Mouse (Mus musculus) layer of hippocampus, postnatal 36 days (tissue): ENCODE measurements around the gene Clec16a. TPM values are rescaled to one million over a fixed set of nuclear protein-coding genes. Genes with fewer than 3 reads are reported as not detected.

Source experiments
- DNase-seq, 2 experiments: peaks; one replicate each; pipeline ENCODE4 v3.0.0; 2022
- total RNA-seq, 2 experiments: library from RNA; stranded (reverse); gene quantifications; 2 replicates each; pipeline ENCODE4 v1.2.3; 2021

Gene Clec16a
- total RNA-seq, 2 experiments from 2014 or later = 97.8 to 103 TPM

DNA sequence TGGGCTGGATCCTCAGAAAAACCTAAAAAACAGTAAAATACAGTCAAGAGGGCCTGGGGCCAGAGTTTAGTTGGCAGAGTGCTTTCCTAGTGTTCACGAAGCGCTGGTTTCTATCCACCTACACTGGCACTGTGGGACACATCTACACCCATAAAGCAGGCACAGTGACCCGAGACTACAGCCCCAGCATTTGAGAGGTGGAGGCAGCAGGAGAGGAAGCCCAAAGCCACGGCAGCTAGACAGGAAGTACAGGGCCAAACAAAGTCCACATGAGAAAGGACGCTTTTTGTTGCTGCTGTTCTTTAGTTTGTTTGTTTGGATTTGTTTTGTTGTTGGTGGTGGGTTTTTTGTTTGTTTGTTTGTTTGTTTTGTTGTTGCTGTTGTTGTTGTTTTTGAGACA is 8.8 kb upstream of the Clec16a start:
- no peak for DNase-seq

DNA sequence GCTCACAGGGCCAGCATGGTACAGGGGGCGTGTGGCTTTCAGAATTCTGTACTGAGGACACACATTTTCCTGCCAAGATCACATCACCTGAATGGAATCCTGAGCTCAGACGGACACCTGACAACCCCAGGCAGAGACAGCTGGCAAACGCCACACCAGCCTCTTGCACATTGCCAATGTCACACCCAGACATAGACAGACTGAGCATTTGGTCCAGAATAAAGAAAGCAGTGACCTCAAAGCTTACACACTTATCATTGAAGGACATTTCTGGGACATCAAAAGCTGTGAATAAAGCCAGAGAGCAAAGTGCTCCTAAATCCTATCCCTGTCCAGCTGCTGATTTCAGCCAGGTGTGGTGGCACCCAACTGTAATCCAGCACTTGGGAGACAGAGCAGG is 8.2 kb upstream of the Clec16a start:
- no peak for DNase-seq

DNA sequence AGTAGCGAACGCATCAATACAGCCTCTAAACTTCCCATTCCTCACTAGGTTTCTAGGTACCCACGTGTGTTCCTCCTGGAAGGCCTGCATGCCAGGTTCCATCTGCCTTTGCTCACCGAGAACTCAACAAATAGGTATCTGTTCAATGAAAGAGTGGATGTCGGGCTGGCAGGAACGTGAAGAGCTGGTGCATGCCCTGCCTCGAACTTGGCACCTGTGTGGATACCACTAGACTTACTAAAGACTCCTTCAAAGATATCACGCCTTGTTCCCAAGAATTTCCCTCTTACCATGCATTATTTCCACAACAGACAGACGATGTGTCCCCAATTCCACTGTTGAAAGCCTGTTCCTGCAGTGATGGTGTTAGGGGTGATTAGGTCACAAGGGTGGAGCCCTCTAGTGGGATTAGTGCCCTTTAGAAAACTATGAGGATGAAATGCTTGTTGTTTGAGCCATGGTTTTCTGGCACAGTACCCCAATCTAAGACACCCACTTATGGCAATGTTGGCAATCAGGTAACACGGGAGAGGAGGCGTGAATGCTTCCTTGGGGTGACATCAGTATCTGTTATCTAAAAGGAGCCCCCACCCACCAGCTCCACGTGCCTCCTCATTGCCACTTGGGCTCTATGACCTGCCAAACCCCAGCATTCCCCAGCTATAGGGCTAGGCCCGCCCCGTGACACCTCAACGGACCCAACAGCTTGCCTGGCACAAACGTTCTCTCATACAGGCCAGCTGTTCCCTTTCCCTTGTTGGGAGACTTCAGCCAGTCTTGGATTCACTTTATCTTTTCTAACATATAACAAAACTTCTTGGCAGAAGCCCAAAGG is 4.2 kb upstream of the Clec16a start:
- no peak for DNase-seq

DNA sequence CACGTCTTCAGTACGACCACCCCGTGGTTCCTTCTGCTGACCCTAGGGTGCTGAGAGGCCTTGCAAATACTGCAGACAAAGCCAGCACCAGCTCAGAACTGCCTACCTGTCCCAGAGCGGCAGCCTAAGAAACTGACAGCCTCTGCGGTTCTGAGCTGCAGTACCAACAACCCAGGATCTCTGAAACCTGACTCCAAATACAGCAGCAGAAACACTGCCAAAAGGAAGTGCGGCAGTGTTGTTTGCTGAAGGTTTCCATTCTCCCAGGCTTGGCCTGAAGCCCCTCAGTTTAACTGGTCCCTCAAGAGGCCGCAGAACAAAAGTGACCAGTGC is 3.6 kb upstream of the Clec16a start:
- no peak for DNase-seq

GRCm38 (mm10) chr16:10542266-10542665 is 2.9 kb upstream of the Clec16a start:
- DNase-seq = peak in 1 of 2 experiments; percentile 37

GRCm38 (mm10) chr16:10542698-10543365 is 2.3 kb upstream of the Clec16a start, which contains the start of gene Dexi:
Gene Dexi (minus strand): TSS chr16:10543054.
- peak; percentile 91 to 95 for DNase-seq

DNA sequence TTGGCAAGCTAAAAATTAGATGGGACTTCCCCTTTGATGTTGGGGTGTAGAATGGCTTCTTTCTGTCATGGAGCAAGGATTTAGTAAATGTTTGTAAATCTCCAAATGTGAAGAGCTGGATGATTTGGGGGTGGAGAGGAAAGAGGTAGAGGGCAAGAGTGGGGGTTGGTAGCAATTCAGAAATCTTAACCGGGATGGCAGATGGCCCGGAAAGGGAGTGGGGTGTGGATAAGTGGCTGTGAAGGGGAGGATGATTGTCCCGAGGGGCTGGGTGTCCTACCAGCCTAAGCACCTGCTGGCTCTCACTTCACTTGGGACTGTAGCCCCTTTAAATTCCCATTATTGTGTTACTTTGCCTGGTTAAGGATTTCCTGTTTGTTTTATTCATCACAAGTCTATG is 1.7 kb downstream of the Clec16a start:
- no peak for DNase-seq

- no peak for DNase-seq
Observed at GRCm38 (mm10) chr16:10548938-10549337, 3.8 kb downstream of the Clec16a start.

DNA sequence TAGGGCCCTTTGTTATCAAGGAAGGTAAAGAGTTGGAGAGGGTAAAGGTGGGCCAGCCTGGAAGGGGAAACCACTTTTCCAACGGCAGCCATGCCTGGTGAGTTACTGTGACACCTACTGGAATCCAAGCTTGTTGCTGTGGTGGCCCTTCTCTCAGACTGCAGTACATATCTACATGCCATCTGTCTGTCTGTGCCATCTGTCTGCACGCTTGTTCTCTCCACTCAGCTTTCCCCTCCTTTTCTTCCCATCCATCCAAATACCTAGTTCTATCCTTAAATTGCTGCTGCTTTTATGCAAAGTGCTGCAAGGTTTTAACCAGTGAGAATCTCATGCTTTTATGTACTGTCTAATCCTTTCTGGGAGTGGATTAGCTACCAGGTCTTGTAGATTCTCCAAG is 4.5 kb downstream of the Clec16a start:
- DNase-seq = peak; percentile 57 to 63

GRCm38 (mm10) chr16:10551592-10551991 is 6.5 kb downstream of the Clec16a start:
- no peak for DNase-seq

- DNase-seq = no peak
Observed at GRCm38 (mm10) chr16:10553858-10554257, 8.7 kb downstream of the Clec16a start.

GRCm38 (mm10) chr16:10559991-10560390 is 14.9 kb downstream of the Clec16a start:
- DNase-seq = no peak

DNA sequence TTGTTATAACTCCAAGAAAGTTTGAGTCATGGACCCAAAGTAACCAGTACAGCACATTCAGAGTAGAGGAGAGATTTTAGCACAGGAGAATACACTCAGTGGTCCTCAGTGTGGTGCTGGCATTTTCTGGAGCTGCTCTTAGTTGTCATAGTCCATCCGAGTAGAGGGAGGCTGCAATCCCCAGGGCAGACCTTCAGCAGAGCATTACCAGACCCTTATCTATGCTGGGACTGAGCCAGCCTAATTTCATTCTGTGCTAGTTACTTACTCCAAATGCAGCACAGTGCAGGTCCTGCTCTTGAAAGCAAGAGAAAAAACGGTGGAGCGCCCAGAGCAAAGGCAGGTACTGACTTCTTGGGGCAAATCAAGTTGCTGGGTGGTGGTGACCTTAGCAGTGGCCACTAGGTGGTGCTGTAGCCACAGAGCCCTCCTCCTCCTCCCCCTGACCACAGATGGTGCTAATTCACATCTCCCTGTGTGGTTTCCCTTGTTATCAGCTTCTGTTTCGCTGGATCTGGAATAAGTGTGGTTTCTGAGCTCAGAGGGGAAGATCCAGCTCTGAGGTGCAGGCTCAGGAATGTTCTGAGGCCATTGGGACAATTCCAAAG is 20.2 kb downstream of the Clec16a start:
- DNase-seq = peak; percentile 59 to 65

DNA sequence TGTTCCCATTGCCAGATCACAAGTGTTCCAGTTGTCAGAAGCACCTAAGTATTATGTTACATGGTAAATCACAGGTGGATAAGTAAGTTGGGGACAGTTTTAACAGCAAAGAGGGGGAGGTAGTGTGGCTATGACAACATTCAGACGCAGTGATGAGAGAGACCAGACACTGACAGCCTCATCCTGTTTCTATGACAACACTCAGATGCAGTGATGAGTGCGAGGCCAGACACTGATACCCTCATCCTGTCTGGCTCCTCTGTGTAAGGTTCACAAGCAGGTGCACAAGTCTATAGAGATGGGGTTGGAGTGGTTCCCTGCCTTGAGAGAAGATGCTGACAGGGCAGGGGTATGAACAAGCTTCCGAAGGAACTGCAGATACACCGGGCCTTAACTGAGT is 22.0 kb downstream of the Clec16a start:
- no peak for DNase-seq

DNA sequence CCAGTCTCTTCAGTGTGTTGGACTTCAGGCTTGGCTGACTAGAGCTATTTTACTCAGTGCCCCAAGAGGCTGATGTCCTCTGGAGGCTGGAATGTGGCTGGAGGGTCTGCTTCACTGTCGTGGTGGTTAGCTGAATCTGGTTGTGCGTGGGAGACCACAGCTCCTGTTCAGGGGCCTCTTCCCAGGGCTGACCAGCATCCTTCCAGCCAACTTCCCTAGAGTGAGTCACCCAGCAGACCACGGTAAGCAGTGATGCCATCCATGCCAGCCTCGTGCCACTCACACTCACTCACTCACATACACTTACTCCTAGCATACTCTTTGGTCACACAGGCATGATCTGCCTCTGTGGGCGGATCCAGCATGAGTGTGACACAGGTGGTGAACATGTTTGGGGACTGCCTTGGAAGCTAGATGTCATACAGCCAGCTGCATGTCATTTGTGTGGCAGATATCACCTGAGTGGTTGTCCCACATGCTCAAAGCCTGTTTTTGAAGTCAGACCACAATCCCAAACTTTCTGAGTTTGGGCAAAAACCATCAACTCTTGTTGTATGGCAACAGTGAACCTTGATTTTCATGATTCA is 24.8 kb downstream of the Clec16a start:
- DNase-seq = no peak

DNA sequence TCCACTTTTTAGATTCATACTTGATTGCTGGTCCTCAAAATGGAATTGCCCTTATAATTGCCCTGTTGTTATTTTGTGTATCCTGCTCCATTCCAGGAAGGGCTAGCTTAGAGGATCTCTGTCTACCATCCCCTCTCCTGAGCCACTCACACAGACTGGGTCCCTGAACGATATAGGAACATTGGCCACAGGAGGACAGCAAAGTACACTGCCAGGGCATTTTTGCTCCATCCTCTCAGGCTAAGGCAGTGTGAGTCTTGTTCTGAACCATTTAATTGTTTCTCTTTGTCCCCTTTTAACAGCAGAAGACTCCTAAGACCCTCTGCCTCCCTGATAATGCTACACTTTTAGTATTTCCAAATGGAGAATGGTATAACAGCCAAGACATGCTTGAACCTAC is 25.6 kb downstream of the Clec16a start:
- peak; percentile 39 to 62 for DNase-seq

DNA sequence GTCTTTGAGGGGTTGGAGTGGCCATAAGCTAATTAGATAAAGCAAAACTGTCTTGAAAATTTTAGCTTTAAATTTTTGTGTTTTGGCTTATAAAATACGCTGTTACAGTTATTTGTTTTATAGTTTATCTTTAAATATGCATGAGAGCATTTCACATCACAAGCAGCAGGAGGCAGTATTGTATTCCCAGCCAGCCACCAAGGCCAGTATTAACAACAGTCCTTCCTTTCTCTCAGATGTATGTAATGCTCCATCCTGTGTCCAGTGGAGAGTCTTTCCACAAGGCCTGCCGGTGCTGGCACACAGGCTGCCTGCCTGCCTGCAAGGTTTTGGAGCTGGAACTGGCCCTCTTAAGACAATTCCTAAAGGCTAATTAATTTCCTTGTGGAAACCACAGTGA is 26.7 kb downstream of the Clec16a start:
- DNase-seq = no peak

- DNase-seq = no peak
Observed at GRCm38 (mm10) chr16:10574936-10575335, 29.8 kb downstream of the Clec16a start.

DNA sequence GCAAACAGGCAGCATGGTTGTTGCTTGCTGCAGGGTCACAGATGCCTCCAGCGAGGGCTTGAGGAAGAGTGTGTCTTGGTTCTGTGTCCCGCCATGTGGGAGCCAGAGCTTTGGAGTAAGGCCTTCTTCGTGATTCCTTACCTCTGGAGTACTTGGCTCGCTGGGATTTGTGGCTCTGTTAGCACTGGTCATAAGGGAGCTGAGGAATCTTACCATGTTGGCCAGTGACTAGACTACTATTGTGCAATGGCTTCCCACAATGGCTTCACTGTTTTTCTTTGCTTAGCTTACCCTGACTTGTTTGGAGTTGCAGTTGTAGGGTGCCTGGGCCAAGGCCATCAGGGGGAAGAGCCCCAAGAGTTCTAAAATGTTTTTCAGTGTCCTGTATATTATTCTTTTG is 30.8 kb downstream of the Clec16a start:
- DNase-seq = no peak

- no peak for DNase-seq
Observed at GRCm38 (mm10) chr16:10577548-10577947, 32.4 kb downstream of the Clec16a start.

DNA sequence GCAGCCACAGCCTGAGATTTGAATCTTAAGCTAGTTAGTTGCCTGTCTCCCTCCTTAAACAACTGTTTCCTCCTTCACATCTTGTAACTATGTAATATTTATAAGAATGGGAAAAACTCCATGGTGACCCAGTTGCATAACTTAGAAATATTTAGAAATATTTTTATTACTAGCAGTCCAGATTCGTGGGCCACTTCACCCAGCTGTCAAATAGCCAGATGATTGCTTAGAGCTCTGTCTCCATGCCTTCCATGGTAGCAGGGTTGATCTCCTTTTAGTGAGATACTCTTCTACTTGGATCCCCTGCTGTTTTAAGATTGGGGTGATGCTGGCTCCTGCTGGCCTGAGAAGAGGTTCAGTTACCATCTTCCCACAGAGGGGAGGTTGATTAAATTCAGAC is 33.2 kb downstream of the Clec16a start:
- no peak for DNase-seq

DNA sequence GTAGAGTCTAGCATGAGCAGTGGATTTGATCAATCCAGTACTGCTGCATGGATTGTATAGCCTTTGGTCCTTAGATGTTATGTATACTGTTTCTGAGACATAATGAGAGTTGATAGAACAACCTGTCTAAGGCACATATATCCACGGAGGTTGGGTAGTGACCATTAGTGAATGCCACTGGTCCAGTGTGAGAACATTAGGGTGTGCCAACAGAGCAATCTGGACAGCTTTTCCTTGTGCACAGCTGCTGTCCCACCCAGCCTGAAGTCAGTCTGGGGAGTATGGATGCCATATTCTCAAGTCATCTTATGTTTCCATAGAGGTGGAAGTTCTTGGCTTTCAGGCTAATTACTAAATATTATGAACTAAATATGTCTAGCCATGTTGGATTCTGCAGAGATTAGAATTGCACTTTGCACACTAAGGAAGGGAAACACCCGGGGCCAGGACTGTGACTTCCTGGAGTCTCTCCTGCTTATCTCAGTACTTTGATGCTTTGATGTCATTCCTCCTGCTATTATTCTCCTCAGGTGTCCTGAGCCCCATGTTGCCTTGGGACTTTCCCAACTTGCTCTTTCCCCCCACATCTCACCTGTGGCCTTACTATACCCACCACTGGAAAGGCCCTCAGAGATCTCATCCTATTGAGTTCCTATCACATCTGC is 36.2 kb downstream of the Clec16a start:
- DNase-seq = no peak

- no peak for DNase-seq
Observed at GRCm38 (mm10) chr16:10585165-10585564, 40.0 kb downstream of the Clec16a start.
